Mouse (Mus musculus) ES-CJ7 (cell line): ENCODE measurements around the gene Tnfsf15.

Source experiments
- DNase-seq: peaks from one replicate; pipeline ENCODE4 v3.0.0; 2011; ENCODE audit warnings: low read depth, low spot score

The Tnfsf15 gene

GRCm38 (mm10) chr4:63744693-63745171 lies at the start of gene Tnfsf15:
Gene Tnfsf15 (minus strand): TSS chr4:63745113.
- DNase-seq = no peak

- no peak for DNase-seq
These were observed 47.4 kb upstream of the Tnfsf15 start for GRCm38 (mm10) chr4:63792328-63792727.

- DNase-seq = no peak
These were observed 40.6 kb upstream of the Tnfsf15 start for GRCm38 (mm10) chr4:63785466-63785865.

GRCm38 (mm10) chr4:63783826-63784225 lies 38.9 kb upstream of the Tnfsf15 start:
- no peak for DNase-seq

GRCm38 (mm10) chr4:63782970-63783613 lies 38.2 kb upstream of the Tnfsf15 start:
- DNase-seq = no peak

- no peak for DNase-seq
These were observed 32.3 kb upstream of the Tnfsf15 start for GRCm38 (mm10) chr4:63777223-63777622.

- DNase-seq = no peak
These were observed 28.6 kb upstream of the Tnfsf15 start for GRCm38 (mm10) chr4:63773306-63774090.

GRCm38 (mm10) chr4:63772514-63772913 lies 27.6 kb upstream of the Tnfsf15 start:
- DNase-seq = no peak

GRCm38 (mm10) chr4:63771291-63771690 lies 26.4 kb upstream of the Tnfsf15 start:
- DNase-seq = no peak

- DNase-seq = no peak
These were observed 24.2 kb upstream of the Tnfsf15 start for GRCm38 (mm10) chr4:63769161-63769560.

- DNase-seq = no peak
These were observed 20.1 kb upstream of the Tnfsf15 start for GRCm38 (mm10) chr4:63765050-63765449.

- DNase-seq = no peak
These were observed 15.0 kb upstream of the Tnfsf15 start for GRCm38 (mm10) chr4:63759931-63760330.

- DNase-seq = no peak
These were observed 12.7 kb upstream of the Tnfsf15 start for GRCm38 (mm10) chr4:63757527-63758154.

- DNase-seq = no peak
These were observed 11.2 kb upstream of the Tnfsf15 start for GRCm38 (mm10) chr4:63756072-63756471.

GRCm38 (mm10) chr4:63754467-63755020 lies 9.6 kb upstream of the Tnfsf15 start:
- DNase-seq = no peak

- DNase-seq = no peak
These were observed 8.9 kb upstream of the Tnfsf15 start for GRCm38 (mm10) chr4:63753855-63754254.

GRCm38 (mm10) chr4:63752687-63753523 lies 8.0 kb upstream of the Tnfsf15 start:
- DNase-seq = peak; percentile 8

GRCm38 (mm10) chr4:63748061-63748730 lies 3.3 kb upstream of the Tnfsf15 start:
- no peak for DNase-seq

- DNase-seq = no peak
These were observed 358 bp upstream of the Tnfsf15 start for GRCm38 (mm10) chr4:63745271-63745670.

GRCm38 (mm10) chr4:63743660-63744059 lies 1.3 kb downstream of the Tnfsf15 start:
- DNase-seq = no peak
